Mouse (Mus musculus) myocyte (in vitro differentiated cells): ENCODE results near the gene Gm17660. TPM values are rescaled to one million over a fixed set of nuclear protein-coding genes. Genes with fewer than 3 reads are reported as not detected.

Experiments used
- H3K27me3 ChIP-seq: one replicate; pipeline ENCODE4 v1.6.1; 2011; ENCODE audit not compliant: control insufficient read depth, insufficient read depth, insufficient read length
- H3K36me3 ChIP-seq: one replicate; pipeline ENCODE4 v1.6.1; 2011; ENCODE audit not compliant: control insufficient read depth, insufficient read depth
- H3K4me2 ChIP-seq: one replicate; pipeline ENCODE4 v1.6.1; 2011; ENCODE audit warnings: low read depth, control low read depth
- H3K4me3 ChIP-seq: one replicate; pipeline ENCODE4 v1.5.1; 2011; ENCODE audit warnings: mild to moderate bottlenecking, control low read depth, moderate library complexity
- H3K79me2 ChIP-seq: one replicate; pipeline ENCODE4 v1.6.1; 2011; ENCODE audit not compliant: control insufficient read depth, insufficient read depth
- H3ac ChIP-seq: one replicate; pipeline ENCODE4 v1.6.1; 2011; ENCODE audit not compliant: control insufficient read depth, insufficient read length
- CEBPB ChIP-seq: IDR thresholded peaks from 2 replicates; pipeline ENCODE4 v1.6.1; 2011; ENCODE audit warnings: mild to moderate bottlenecking, moderate library complexity; ENCODE audit not compliant: poor library complexity, insufficient read depth, severe bottlenecking
- E2F4 ChIP-seq: IDR thresholded peaks from one replicate; pipeline ENCODE4 v1.6.1; 2011; ENCODE audit warnings: mild to moderate bottlenecking, control low read depth, moderate library complexity; ENCODE audit not compliant: insufficient read depth
- MAX ChIP-seq: IDR thresholded peaks from one replicate; pipeline ENCODE4 v1.6.1; 2011; ENCODE audit warnings: low read depth, mild to moderate bottlenecking, control low read depth
- MYOD1 ChIP-seq, 3 experiments: IDR thresholded peaks; one replicate each; pipeline ENCODE4 v1.6.1; 2011; ENCODE audit warnings: control low read depth in 2 of 3, low read depth in 2 of 3, mild to moderate bottlenecking in 2 of 3, moderate library complexity in 1 of 3; ENCODE audit not compliant: insufficient read length in 2 of 3, control insufficient read depth in 1 of 3
- MYOG ChIP-seq, 3 experiments: IDR thresholded peaks; one replicate each; pipeline ENCODE4 v1.6.1; 2011; ENCODE audit warnings: control low read depth in 2 of 3, low read depth in 2 of 3, mild to moderate bottlenecking in 2 of 3; ENCODE audit not compliant: insufficient read length in 2 of 3, control insufficient read depth in 1 of 3, insufficient read depth in 1 of 3
- POLR2A ChIP-seq: IDR thresholded peaks from one replicate; pipeline ENCODE4 v1.6.1; 2011; ENCODE audit warnings: low read depth, mild to moderate bottlenecking, control low read depth, moderate library complexity; ENCODE audit not compliant: insufficient read length
- POLR2AphosphoS2 ChIP-seq: IDR thresholded peaks from one replicate; pipeline ENCODE4 v1.6.1; 2011; ENCODE audit warnings: low read depth, control low read depth; ENCODE audit not compliant: insufficient read length
- REST ChIP-seq: IDR thresholded peaks from one replicate; pipeline ENCODE4 v1.6.1; 2011; ENCODE audit warnings: mild to moderate bottlenecking, control low read depth, moderate library complexity; ENCODE audit not compliant: insufficient read depth, insufficient read length
- SRF ChIP-seq: IDR thresholded peaks from one replicate; pipeline ENCODE4 v1.6.1; 2011; ENCODE audit warnings: low read depth; ENCODE audit not compliant: control insufficient read depth, insufficient read length
- TCF12 ChIP-seq: IDR thresholded peaks from one replicate; pipeline ENCODE4 v1.6.1; 2011; ENCODE audit warnings: mild to moderate bottlenecking, control low read depth; ENCODE audit not compliant: poor library complexity, insufficient read depth, severe bottlenecking
- TCF3 ChIP-seq: IDR thresholded peaks from one replicate; pipeline ENCODE4 v1.6.1; 2011; ENCODE audit warnings: low read depth, control low read depth; ENCODE audit not compliant: insufficient read length
- USF1 ChIP-seq: IDR thresholded peaks from one replicate; pipeline ENCODE4 v1.6.1; 2011; ENCODE audit warnings: low read depth, mild to moderate bottlenecking, control low read depth, moderate library complexity
- polyA plus RNA-seq: library from polyadenylated mRNA; unstranded; fragments of >200 nt; fragmentation: generic; extraction: Trizol; gene quantifications from one replicate; pipeline ENCODE4 v1.2.1, GENCODE M21; 2012; ENCODE audit warnings: missing spikeins

Gm17660 gene
- polyA plus RNA-seq, 1 experiment = not detected

DNA sequence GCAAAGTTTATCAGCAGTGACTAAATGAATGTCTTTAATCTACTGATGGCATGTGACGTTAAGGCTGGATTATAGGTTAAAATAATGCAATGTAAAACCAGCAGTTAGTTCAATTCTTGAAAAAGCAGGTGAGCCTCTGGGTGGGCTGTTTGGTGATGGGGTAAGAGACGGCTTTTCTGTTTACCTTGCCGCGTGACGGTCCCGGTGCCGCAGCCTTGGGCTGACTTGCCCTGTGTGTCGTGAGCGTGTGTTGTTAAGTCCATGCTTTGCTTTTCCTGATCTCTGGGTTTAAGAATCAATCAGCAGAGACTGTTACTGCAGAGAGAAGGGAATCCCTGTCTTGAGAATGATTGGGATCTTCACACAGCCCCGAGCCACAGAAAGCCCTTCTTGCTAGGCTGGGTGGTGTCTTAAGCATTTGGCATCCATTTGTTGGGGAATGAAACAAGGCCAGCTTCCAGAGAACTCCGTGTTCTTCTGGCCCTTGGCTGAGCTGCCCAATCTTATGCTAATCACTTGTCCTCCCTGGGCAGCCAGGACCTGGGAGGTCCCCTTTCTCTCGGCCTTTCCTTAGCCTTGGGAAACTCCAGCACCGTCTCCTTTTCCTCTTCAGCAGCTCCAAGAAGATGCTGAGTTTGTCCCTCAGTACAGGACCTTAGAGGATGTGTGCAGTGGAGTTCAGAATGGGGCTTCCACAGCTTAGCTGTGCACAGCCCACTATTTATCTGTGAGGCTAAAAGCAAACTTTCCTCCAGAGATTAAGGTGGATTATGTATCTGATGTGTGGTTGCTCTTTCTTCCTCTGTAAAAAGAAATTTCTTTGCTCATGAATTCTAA, 15.3 kb downstream of the Gm17660 start:
- no peaks in the 10 kb centered on the region for H3K27me3 ChIP-seq
- H3K36me3 ChIP-seq = peaks cover 9% of the 10 kb centered on the region
- H3K79me2 ChIP-seq = no peaks in the 10 kb centered on the region
- no peak overlapping the region for H3K4me3 ChIP-seq
- H3K4me2 ChIP-seq = no peak overlapping the region
- no peak for TF ChIP-seq MAX
- no peak for TF ChIP-seq USF1
- TF ChIP-seq SRF = no peak
- TF ChIP-seq MYOD1 (IDR thresholded peaks at IDR 0.05; ENCODE audit: control insufficient read depth in 1 of 3, insufficient read length in 2 of 3, low read depth in 2 of 3) = no peak
- H3ac ChIP-seq = no peak overlapping the region

DNA sequence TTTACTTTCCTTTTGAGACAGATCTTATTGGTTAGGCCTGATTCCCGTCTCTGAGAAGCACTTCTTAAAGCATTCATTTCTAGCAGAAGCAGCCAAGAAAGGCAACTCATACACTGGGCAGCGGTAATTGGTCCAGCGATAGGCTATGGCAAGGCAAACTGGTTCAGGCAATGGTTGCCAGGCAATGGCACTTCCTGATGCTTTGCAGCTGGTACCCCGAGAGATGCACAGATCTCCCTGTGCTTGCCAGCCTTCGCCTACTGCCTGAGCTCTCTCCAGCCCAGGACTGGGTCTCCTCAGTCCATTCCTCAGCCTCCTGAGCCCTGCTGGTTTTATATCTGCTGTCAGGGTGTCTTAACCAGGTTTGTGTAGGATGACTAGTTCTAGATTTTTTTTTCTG, 17.0 kb downstream of the Gm17660 start:
- TF ChIP-seq TCF12 = no peak
- no peak for TF ChIP-seq MAX
- no peak for TF ChIP-seq SRF
- TF ChIP-seq CEBPB = no peak
- TF ChIP-seq USF1 = no peak
- TF ChIP-seq MYOD1 (IDR thresholded peaks at IDR 0.05; ENCODE audit: control insufficient read depth in 1 of 3, insufficient read length in 2 of 3, low read depth in 2 of 3) = no peak
- no peak for TF ChIP-seq TCF3
- TF ChIP-seq E2F4 = no peak
- TF ChIP-seq POLR2AphosphoS2 = no peak
- no peak for TF ChIP-seq POLR2A
- no peak for TF ChIP-seq MYOG (IDR thresholded peaks at IDR 0.05; ENCODE audit: control insufficient read depth in 1 of 3, insufficient read depth in 1 of 3, insufficient read length in 2 of 3, low read depth in 2 of 3)
- TF ChIP-seq REST = no peak
- no peak overlapping the region for H3K4me2 ChIP-seq
- peaks cover 9% of the 10 kb centered on the region for H3K36me3 ChIP-seq
- no peaks in the 10 kb centered on the region for H3K79me2 ChIP-seq
- no peaks in the 10 kb centered on the region for H3K27me3 ChIP-seq
- H3K4me3 ChIP-seq = no peak overlapping the region
- H3ac ChIP-seq = no peak overlapping the region

DNA sequence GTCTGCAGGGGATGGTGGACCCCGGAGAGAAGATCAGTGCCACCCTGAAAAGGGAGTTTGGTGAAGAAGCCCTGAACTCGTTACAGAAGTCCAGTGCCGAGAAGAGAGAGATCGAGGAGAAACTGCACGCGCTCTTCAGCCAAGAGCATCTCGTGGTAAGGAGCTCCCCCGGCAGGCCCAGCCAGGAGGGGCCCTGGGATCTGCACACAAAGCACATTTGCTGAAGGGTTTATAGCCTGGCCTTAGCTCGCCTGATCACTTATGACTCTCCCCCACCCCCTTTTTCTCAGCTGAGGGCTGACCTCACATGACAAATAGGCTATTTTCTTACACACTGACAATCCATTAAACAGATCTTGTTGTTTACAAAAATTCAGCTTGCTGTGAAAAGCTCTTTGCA, 17.8 kb downstream of the Gm17660 start:
- no peaks in the 10 kb centered on the region for H3K79me2 ChIP-seq
- peaks cover 15% of the 10 kb centered on the region for H3K36me3 ChIP-seq
- H3K4me3 ChIP-seq = no peak overlapping the region
- TF ChIP-seq CEBPB (no peak), POLR2A (no peak), USF1 (no peak), SRF (no peak), POLR2AphosphoS2 (no peak), MAX (no peak), TCF3 (no peak), MYOD1 (IDR thresholded peaks at IDR 0.05; ENCODE audit: control insufficient read depth in 1 of 3, insufficient read length in 2 of 3, low read depth in 2 of 3) (no peak)
- no peak overlapping the region for H3ac ChIP-seq
- no peak overlapping the region for H3K4me2 ChIP-seq
- no peaks in the 10 kb centered on the region for H3K27me3 ChIP-seq

DNA sequence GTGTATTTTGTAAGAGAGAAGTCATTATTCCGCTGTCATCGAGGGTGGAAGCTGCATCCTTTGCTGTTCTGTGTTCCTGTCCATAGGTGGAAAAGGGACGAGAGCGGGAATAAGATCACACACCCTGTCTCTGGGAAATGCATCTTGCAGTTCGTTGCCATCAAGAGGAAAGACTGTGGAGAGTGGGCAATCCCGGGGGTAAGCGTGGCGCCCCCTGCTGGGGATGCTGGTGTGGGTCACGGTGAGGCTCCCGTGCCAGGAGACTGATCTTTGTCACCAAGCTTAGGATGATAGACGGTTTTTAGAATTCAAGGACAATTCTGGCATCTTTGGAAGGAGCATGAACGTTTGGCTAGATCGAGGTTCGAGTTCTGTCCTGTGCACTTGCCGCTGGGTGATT, 19.4 kb downstream of the Gm17660 start:
- Histone ChIP-seq H3K36me3 (peaks cover 17% of the 10 kb centered on the region), H3K79me2 (no peaks in the 10 kb centered on the region), H3K4me3 (no peak overlapping the region), H3ac (no peak overlapping the region), H3K4me2 (no peak overlapping the region), H3K27me3 (no peaks in the 10 kb centered on the region)
- TF ChIP-seq MAX = no peak
- no peak for TF ChIP-seq TCF12
- no peak for TF ChIP-seq TCF3
- TF ChIP-seq REST = no peak
- TF ChIP-seq POLR2A = no peak
- TF ChIP-seq SRF = no peak
- TF ChIP-seq CEBPB = no peak
- no peak for TF ChIP-seq MYOD1 (IDR thresholded peaks at IDR 0.05; ENCODE audit: control insufficient read depth in 1 of 3, insufficient read length in 2 of 3, low read depth in 2 of 3)
- TF ChIP-seq MYOG (IDR thresholded peaks at IDR 0.05; ENCODE audit: control insufficient read depth in 1 of 3, insufficient read depth in 1 of 3, insufficient read length in 2 of 3, low read depth in 2 of 3) = no peak
- no peak for TF ChIP-seq USF1
- TF ChIP-seq POLR2AphosphoS2 = no peak
- TF ChIP-seq E2F4 = no peak

DNA sequence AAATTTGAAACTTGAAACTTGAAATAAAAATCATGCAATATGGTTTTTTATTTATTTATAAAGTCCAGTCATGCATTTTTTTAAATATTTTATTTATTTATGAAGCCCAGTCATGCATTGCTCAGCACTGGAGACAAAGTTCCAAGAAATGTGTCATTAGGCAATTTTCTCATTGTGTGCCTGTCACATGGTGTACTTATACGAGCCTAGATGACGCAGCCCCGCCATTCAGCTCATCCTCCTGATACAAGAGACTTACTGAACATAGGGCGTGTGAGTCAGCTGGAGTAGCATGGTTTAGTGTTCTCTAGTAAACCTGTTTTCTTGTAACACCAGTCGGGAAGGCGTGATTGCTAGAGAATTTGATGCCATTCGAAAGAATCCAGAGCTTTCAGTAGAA, 21.1 kb downstream of the Gm17660 start:
- Histone ChIP-seq H3K36me3 (peaks cover 25% of the 10 kb centered on the region), H3K4me3 (no peak overlapping the region), H3K4me2 (peak overlapping the region; percentile 73), H3K79me2 (no peaks in the 10 kb centered on the region), H3ac (no peak overlapping the region), H3K27me3 (no peaks in the 10 kb centered on the region)
- no peak for TF ChIP-seq E2F4
- no peak for TF ChIP-seq MYOG (IDR thresholded peaks at IDR 0.05; ENCODE audit: control insufficient read depth in 1 of 3, insufficient read depth in 1 of 3, insufficient read length in 2 of 3, low read depth in 2 of 3)
- no peak for TF ChIP-seq POLR2AphosphoS2
- no peak for TF ChIP-seq POLR2A
- peak; percentile 60 for TF ChIP-seq USF1
- TF ChIP-seq MAX = no peak
- TF ChIP-seq MYOD1 (IDR thresholded peaks at IDR 0.05; ENCODE audit: control insufficient read depth in 1 of 3, insufficient read length in 2 of 3, low read depth in 2 of 3) = no peak
- TF ChIP-seq TCF12 = no peak
- no peak for TF ChIP-seq TCF3
